Mouse (Mus musculus): ENCODE results near the gene Prokr2. TPM values are rescaled to one million over a fixed set of nuclear protein-coding genes. Genes with fewer than 3 reads are reported as not detected.

Prokr2 gene
- under 1 TPM in 1 of 2 experiments, not detected in 1; 0.05 TPM for total RNA-seq (2021)
- long read RNA-seq, experiment 1, result 0 reads
- long read RNA-seq, experiment 2, result 0 reads

DNA sequence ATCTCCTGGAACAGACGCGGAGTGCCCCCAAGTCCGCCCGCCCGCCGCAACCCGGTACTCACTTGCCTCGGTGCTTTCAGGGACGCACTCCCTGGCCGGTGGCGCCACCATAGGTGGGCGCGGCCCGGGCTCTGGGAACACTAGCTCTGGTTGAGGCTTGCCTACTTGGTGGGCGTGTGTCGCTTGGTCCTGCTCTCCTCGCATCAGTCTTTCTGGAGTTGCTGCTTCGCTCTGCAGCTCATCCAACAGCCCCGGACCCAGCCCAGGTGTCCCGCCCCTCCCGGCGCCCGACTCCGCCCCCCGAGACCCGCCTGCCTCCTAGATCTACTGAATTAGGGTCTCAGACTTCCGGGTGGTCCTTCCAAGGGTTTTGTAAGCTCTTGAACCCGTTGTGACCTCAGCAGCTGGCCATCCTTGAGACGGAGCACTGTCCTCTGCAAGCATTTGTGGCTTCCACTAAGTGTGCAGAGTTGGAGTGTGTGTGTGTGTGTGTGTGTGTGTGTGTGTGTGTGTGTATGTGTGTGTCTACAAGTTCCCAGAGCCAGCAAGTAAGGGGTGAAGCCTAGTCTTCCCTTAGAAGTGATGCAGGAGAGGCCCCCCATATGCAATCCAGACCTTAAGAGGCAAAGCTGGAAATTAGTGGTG is at the start of gene Prokr2:
Gene Prokr2, minus strand, starts transcription at position 254 of the 645 bp plus-strand sequence.
- intact Hi-C loops (cut with DNase I), result no loop called here
- DNase-seq, result no peak

DNA sequence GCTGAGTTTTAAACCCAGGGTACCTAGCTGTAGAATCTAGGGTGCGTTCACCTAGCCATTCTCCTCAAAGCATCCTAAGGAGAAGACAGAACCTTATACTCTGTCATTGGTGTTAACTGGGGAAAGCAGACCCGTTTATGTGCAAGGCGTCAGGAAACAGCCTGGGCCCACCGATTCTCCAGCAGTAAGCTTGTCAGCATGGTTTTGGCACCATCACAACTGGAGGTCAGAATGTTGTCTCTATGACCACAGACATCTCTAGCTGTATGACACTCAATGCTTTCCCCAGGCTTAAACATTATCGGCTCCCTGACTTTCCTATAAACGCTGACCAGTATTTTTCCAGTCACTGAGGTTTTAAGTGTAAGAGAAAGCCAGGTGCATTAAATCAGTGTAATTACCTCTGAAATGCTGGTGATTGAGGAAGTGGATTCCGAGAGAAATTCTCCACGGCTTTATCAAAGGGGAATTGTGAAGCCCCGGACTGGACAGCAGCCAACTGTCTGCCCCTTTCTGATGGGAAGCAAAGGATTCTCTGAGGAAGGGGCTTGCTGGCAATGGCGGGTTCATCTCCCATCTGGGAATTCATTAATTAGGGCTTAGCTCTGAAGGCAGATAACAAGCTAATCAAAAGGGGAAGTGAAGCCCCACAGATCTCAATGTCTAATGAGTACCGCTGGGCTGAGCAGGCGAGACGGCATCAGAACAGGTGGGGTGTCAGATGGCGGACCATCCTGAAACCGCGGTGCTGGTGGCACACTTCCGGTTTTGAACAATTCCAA is 42.1 kb upstream of the Prokr2 start:
- DNase-seq, result no peak
- intact Hi-C loops (cut with DNase I), result no loop called here

DNA sequence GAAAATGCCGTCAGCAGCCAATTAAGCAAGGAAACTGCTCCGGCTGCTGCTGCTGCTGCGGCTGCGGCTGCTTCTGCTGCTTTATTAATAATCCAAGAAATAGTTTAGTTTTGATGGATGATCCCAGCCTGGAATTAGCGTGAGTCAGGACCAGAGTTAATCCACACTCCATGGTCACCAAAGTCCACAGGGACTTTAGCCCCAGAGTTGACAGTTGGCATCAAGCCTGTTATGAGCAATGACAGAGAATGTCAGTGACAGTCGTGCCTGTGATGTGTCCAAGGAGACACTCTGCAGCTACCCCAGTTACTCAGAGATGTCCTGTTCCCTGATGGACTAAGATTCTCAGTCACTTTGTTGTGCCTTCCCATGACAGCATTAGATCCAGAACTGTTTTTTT is 40.3 kb upstream of the Prokr2 start:
- no peak for DNase-seq
- intact Hi-C loops (cut with DNase I), result no loop called here

DNA sequence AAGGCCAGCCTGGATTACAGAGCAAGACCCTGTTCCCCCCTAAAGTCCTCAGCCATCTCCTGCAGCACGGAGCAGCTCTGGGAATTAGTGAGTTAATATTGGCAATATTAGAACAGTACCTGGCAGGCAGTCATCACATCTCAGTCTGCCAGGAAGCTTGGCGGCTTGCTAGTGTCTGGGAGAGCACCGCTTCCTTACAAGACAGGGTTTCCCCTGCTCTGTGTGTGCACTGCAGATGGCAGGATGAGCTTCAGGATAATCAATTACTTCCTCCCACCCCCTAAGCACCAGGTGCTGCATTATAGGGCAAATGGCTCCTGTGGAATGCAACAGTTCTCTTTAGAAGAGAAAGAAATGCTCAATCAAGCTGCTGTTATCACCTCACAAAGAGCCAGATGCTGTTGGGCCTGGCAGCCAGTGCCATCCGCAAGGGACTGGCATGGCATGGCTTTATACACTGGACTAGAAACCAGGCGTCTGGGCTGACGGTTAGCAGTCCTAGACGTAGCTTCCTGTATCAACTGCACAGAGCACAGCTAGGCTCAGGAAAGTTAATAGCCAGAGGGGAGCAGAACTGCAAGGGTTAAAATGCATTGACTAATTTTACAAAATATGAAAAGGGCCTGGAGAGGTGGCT is 38.3 kb upstream of the Prokr2 start:
- intact Hi-C loops (cut with DNase I), result no loop called here
- DNase-seq, result no peak

DNA sequence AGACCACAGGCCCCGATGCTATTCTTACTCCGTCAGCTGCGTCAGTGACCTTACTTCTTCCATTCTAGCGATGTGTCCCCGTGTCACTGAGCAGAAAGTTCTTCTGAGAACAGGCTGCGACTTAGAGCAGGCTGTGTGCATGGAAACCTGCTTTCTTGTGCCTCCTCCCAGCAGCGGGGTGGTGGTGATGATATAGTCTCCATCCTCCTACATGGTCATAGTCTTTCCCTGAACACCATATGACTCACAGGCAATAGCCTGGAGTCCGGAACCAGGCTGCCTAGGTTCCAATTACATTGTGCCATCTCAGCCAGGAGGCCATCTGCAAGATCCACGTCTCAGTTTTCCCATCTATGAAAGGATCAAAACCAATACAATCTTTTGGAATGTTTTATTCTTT is 37.6 kb upstream of the Prokr2 start:
- DNase-seq, result no peak
- intact Hi-C loops (cut with DNase I), result no loop called here

DNA sequence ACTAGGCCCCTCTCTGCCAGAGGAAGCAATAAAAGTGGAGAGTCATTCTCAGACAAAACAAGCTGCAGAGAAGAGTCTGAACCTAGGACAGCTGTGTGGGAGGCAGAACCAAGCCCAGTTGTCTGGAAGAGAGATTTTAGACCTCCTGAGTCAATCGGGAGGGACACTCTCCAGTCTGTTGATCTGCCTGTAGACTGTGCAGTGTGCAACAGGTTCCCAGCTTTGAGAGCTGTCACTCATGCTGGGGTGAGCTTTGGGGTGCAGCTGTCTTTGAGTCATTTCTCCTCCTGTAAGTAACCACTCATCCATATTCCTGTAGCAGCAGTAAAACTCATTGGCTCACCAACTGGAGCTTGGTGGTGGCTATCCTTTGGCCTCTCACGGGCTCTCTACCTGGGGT is 33.2 kb upstream of the Prokr2 start:
- DNase-seq, result no peak
- intact Hi-C loops (cut with DNase I), result no loop called here

DNA sequence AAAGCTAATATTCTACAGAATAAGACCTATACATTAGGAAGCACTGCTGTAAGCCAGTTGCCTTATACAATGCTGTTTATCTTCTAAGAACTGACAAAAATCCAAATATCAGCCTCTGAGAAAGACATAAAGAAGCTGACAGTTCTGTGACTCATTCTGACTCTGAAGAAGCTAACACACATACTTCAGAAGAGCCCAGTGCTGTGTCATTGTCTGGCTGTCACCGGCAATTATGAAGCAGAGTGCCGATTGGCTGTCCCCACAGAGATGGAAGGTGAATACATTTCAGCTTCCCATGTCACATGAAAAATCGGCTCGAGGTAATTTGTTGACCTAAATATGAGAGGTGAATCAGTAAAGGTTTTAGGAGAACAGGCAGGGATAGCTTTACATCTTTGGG is 24.9 kb upstream of the Prokr2 start:
- intact Hi-C loops (cut with DNase I), result no loop called here

DNA sequence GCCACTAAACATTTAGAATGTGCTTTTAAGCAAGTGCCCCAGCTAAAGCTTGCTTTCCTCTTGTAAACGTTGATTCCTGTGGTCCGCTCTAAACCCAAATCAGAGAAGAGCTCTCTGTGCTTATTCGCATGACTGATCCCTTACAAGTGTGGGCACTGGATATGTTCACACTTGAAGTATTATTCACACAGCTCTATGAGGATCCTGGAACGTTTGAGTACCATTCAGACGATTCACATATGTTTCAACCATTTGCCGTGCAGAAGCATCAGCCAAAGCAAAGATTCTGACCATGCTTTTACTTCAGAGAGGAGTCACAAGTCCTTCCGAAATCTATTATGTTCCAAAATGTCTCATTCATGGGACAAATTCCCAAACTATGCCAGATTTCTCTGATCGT is 12.9 kb upstream of the Prokr2 start:
- intact Hi-C loops (cut with DNase I), result no loop called here
- no peak for DNase-seq

More for the DNA sequence above, 24.9 kb upstream of the Prokr2 start:
- DNase-seq, result no peak

DNA sequence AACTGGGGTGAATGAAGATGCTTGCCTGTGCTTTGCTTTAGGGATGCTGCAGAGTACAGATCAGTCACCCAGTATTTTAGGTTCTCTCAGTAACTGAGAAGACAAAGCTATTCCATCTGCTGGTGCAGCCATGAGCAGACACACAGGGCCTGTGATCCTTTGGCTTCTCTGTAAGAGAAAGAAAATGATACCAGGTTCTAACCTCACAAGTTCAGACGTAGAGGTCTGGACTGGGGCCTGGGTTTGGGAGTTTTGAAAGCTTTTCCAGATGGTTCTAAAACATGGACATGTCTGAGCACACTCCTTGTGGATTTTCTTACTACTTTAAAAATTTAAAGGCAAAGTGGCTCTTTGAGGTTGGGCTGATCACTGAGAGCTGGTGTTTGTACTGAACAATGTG is 10.5 kb upstream of the Prokr2 start:
- intact Hi-C loops (cut with DNase I), result no loop called here
- no peak for DNase-seq

DNA sequence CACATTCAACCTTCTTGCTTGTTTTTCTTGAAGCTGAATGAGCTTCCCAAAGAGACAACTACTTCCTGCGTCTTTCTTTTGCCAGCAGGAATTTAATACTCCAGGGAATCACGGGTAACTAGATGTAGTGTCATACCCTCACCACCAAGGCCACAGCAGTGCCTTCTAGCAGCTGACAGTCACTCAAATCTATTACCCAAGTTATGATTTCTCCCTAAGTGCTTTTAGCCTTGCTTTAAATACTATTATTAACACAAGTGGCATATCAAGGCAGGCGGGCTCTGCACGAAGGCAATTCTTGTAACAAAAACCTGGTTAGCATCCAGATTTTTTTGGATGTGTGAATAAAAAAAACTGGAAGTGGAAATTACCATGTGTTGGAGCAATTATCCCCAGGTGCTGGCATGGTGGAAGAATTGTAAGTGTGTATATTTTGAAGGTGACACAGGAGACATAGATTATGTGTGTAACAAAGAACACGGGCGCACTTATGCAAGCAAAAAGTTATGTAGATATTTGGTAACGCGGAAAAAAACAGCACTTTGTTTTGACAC is 5.4 kb upstream of the Prokr2 start:
- no peak for DNase-seq
- intact Hi-C loops (cut with DNase I), result no loop called here

DNA sequence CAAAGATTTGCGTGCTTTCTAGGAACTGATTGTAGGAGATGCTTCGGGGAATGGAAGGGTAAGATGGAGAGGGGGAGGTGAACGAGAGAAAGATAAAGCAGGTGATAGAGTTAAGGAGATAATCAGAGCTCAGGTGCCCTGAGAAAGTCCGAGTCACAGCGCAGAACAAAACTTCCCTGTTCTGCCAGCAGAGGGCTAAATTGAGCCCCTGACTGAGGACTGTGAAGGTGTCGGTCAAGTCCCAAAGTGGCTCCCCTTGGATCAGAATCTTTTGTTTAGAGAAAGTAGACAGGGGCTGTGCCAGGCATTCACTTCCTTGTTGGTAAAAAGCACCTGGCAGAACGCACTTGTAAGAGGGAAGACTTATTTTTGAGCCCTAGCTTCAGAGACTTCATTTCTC is 4.3 kb upstream of the Prokr2 start:
- DNase-seq, result no peak
- intact Hi-C loops (cut with DNase I), result no loop called here

DNA sequence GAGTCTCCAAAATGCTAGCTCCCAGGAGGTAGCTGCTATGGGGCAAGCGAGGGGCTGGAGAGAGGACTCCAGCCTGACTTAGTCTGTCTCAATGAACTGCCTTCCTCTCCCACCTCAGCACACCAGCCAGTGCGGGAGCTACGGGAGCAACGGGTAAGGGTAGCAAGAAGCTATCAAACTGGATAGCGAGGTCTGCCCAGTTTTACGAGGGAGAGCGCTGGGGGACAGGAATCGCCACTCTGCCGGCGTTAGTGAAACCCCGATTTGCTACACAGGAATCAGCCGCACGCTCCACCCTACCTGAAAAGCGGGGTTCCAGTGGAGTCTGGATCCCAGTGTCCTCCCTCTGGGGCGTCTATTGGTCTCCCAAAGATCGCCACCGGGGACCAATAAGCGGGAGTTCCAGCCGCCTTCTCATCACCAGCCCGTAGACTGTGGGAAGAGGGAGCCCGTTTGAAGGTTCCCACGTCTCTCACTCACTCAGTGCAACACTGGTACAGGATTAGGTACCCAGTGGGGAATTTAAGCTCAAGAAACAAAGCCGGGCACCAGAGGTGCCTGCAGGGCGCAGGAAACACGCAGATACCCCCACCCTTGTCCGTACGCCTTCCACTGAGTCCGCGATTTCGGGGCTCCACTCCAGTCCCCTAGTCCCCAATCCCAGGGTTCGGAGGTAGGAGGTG is 595 bp downstream of the Prokr2 start:
- intact Hi-C loops (cut with DNase I), result no loop called here
- DNase-seq, result no peak

DNA sequence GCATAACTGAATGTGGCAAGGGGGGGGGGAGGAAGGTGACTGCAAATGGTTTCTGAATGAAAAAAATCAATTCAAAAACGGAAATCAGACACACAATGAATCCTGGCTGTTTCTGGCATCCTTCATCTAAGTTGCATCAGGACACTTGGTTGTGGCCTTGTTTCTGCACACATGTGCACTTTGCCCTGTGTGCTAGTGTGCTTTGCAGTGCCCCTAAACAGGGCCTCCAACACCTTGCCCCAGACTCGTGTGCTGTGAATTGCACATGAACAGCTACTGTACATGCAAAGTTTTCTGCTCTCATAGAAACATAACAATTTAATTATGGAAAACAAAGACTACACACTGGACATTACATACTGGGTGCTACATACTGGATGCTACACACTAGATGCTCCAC is 2.9 kb downstream of the Prokr2 start:
- intact Hi-C loops (cut with DNase I), result no loop called here
- no peak for DNase-seq

DNA sequence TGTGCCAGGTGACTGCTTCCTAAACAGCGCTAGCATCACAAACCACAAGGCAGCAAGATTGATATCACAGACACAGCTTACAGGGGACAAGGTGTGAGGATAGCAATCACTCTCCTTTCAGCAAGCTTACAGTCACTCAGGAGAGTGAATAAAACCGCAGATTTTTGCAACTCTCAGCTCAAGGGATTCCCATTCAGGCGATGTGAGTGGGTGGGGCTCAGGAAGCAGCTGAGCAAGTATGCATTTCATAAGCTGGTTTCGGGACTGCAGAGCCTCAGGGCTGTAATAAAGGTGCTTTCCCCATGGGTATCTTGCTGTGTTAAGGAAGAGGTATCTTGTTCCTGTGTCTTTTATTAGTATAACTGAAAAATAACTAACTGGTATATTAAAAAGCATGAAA is 5.6 kb downstream of the Prokr2 start:
- DNase-seq, result no peak
- intact Hi-C loops (cut with DNase I), result no loop called here

DNA sequence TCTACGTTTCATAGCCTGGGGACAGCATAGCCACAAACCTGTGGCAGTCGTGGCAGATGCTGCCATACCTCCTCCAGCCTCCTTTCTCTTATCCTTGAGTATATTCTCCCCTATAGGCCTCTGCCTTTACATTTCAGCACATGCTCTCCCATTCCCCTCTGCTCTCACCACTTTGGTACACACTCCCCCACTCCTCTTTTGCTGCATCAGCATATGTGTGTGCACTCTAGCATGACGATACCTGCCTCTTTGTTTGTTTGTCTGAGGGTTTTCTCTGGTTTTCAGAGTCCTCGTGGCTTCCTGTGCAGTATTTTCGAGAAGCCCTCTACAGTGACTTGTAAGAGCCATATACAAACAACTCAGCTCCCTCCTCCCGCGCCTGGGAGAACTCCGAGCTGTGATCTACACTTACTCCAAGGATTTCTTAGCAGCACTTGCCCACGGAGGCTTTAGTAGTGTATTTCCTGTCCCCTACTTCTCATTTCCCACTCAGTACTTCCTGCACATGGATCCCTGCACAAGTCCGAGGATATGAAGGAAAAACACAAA is 6.6 kb downstream of the Prokr2 start:
- no peak for DNase-seq
- intact Hi-C loops (cut with DNase I), result no loop called here

DNA sequence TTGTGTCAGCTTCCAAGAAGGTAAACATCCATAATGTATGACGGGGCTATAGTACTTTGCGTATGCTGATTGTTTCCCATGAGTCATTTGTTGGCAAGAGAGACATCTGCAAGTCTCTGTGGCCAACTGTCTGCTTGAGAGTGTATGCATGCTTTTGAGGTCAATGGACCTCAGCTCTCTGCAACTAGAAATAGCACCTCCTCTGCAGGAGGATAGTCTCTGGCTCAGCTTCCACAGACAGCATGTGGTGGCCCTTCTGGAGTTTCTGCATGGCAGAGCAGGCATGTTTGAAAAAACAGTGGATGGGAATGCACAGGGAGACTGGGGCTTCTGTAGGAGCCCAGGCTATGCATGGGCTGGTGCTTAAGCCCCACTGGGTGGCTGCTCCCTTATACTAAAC is 7.8 kb downstream of the Prokr2 start:
- DNase-seq, result no peak
- intact Hi-C loops (cut with DNase I), result no loop called here

DNA sequence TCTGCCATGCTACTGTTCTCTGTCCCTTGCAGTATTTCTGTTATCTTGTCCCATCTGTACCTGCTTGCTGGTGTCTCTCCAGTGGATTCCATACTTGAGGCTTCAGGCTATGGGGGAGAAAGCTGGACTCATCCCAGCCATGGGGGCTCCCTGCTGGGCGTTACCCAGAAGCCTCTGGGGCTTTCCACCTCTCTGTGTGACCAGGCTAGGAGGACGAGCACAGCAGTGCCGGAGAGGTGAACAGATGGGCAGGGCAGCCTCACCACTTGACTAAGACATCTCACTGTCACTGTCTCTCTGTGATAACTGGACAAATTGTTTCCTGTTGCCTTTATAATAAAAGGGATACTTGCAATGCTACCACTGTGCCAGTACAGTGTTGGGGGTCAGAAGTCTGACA is 9.5 kb downstream of the Prokr2 start:
- intact Hi-C loops (cut with DNase I), result no loop called here
- DNase-seq, result no peak

DNA sequence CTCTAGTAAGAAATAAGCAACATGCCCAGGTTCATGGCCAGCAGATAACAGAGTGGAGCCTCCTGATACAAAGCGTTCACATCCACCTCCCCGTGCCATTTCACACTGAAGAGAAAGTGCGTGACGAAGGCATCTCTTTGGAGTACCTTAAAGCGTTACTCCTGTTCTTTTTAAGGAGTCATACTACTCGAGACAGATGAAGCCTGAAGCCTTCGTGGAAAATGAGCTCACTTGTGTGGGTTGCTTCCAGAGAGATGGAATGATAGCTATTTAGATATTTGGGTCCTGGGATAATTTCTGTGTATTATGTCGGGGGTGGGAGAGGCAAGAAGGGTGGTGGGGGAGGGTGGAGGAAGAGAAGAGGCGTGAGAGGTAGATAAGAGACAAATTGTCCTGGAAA is 10.1 kb downstream of the Prokr2 start:
- DNase-seq, result no peak
- intact Hi-C loops (cut with DNase I), result no loop called here

DNA sequence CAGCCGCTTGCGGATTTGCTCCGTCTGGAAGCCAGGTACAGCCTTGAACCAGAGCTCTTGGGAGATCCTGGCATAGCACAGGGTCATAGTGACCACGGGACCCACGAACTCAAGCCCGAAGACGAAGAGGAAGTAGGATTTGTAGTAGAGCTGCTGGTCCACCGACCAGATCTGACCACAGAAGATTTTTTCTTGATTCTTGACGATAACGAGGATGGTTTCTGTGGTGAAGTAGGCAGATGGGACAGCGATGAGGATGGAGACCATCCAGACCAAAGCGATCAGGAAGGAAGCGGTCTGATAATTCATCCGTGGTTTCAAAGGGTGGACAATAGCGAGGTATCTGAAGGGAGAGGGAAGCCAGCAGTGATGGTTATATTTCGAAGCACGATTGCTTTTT is 11.5 kb downstream of the Prokr2 start:
- no peak for DNase-seq
- intact Hi-C loops (cut with DNase I), result no loop called here

DNA sequence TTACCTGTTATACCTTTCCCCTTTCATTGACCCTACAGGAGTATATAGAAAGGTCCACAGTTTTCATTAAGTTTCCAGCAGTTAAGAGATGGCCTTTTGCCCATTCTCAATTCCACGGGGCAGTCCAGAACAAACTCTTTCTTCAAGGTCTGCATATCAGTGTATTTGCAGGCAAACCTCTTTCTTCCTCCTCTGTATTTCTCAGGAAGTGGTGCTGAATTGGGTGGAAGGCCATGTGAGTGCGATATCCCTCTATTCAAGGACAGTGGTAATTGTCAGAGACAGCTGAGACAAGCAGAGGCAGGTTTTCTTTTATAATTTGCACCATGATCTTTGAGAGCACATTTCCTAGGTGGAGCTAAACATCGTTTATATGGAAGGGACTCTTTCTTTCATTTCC is 16.8 kb downstream of the Prokr2 start:
- DNase-seq, result no peak
- intact Hi-C loops (cut with DNase I), result no loop called here

DNA sequence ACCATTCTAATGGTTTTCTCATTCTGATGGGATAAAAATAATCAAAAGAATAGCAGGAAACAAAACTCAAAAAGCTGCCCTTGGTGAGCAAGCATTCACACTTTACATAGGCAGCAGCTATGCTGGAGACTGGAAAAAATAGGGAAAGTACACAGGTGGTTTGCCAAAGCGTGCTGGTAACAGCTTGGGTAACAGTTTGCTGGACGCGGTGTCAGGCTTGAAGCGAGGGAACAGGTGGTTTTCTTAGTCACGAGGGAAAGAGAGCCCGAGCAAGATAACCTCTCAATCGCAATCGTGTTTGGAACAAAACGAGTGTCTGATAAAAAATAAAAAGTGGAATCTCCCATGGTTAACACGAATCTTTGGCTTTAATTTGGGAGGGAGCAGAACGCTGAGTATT is 41.4 kb downstream of the Prokr2 start:
- DNase-seq, result no peak
- intact Hi-C loops (cut with DNase I), result no loop called here
